Mouse (Mus musculus) stomach, embryonic 14.5 days (tissue): ENCODE measurements around the gene Cfap65. TPM values are rescaled to one million over a fixed set of nuclear protein-coding genes. Genes with fewer than 3 reads are reported as not detected.
A peak's percentile ranks its signal among the peaks of the same experiment; 100 is the strongest.

Source experiments
- ATAC-seq: fragments of 200-750 bp; cut with Nextera tagmentation; 2 replicates; pipeline ENCODE4 v1.8.0; 2017; ENCODE audit warnings: low read depth, moderate TSS enrichment; ENCODE audit not compliant: insufficient number of reproducible peaks, insufficient read depth, low FRiP score
- H3K27ac ChIP-seq: fragments of 300-500 bp; sonication (generic); 2 replicates; pipeline ENCODE4 v1.5.1; 2014; ENCODE audit warnings: mild to moderate bottlenecking, low read length, moderate library complexity, mixed read lengths
- H3K27me3 ChIP-seq: fragments of 300-500 bp; sonication (generic); 2 replicates; pipeline ENCODE4 v1.6.1; 2014; ENCODE audit warnings: low read length, control low read depth, mixed read lengths; ENCODE audit not compliant: control insufficient read depth, insufficient read depth
- H3K36me3 ChIP-seq: fragments of 300-500 bp; sonication (generic); 2 replicates; pipeline ENCODE4 v1.6.1; 2014; ENCODE audit warnings: mild to moderate bottlenecking, control low read depth, low read length, moderate library complexity, mixed read lengths; ENCODE audit not compliant: control insufficient read depth, insufficient read depth
- H3K4me1 ChIP-seq: fragments of 300-500 bp; sonication (generic); 2 replicates; pipeline ENCODE4 v1.6.1; 2014; ENCODE audit warnings: low read length, control low read depth, mixed read lengths; ENCODE audit not compliant: control insufficient read depth, insufficient read depth
- H3K4me2 ChIP-seq: fragments of 300-500 bp; sonication (generic); replicated peaks from 2 replicates; pipeline ENCODE4 v1.6.1; 2014; ENCODE audit warnings: low read depth, low read length, control low read depth
- H3K4me3 ChIP-seq: fragments of 300-500 bp; sonication (generic); 2 replicates; pipeline ENCODE4 v1.5.1; 2014; ENCODE audit warnings: low read depth, low read length, control low read depth
- H3K9ac ChIP-seq: fragments of 300-500 bp; sonication (generic); replicated peaks from 2 replicates; pipeline ENCODE4 v1.6.1; 2014; ENCODE audit warnings: low read depth, mild to moderate bottlenecking, control low read depth, low read length, moderate library complexity, mixed read lengths
- H3K9me3 ChIP-seq: fragments of 300-500 bp; sonication (generic); 2 replicates; pipeline ENCODE4 v1.6.1; 2016; ENCODE audit warnings: low read depth, low read length, control low read depth; ENCODE audit not compliant: control insufficient read depth
- WGBS: fragments of 180-500 bp; shearing (Covaris S2); extraction: QIAGEN DNeasy Blood & Tissue Kit; methylation state at CpG from one replicate; pipeline ENCODE4 v1.1.7; 2014; 5-methylcytosine and 5-hydroxymethylcytosine counted together
- polyA plus RNA-seq: library from polyadenylated mRNA; unstranded; fragments of >200 nt; fragmentation: Nextera tagmentation; extraction: Ambion mirVana; gene quantifications from 2 replicates; pipeline ENCODE4 v1.2.1, GENCODE M21; 2014

The Cfap65 gene
- polyA plus RNA-seq, 1 experiment from 2014 or later: not detected

GRCm38 (mm10) chr1:74962126-74962852, 26.9 kb upstream of the Cfap65 start:
- H3K4me1 ChIP-seq: peaks cover 9% of the 10 kb centered on the region; the same call in 1 of the 2 replicates
- WGBS: 68% methylated on average over 5 of the region's 5 CpGs
- peak; percentile 62; the same call in 1 of the 2 replicates for ATAC-seq
- no peak overlapping the region for H3K9ac ChIP-seq
- H3K4me3 ChIP-seq: no peak overlapping the region
- no peaks in the 10 kb centered on the region for H3K9me3 ChIP-seq
- H3K36me3 ChIP-seq: no peaks in the 10 kb centered on the region
- no peak overlapping the region for H3K4me2 ChIP-seq
- peak overlapping the region; percentile 59; the same call in 1 of the 2 replicates for H3K27ac ChIP-seq
- no peaks in the 10 kb centered on the region for H3K27me3 ChIP-seq

- Histone ChIP-seq H3K4me2 (no peak overlapping the region), H3K4me1 (peaks cover 9% of the 10 kb centered on the region; the same call in 1 of the 2 replicates), H3K27ac (peak overlapping the region; percentile 59; the same call in 1 of the 2 replicates), H3K36me3 (no peaks in the 10 kb centered on the region), H3K9ac (no peak overlapping the region), H3K4me3 (no peak overlapping the region), H3K27me3 (no peaks in the 10 kb centered on the region), H3K9me3 (no peaks in the 10 kb centered on the region)
- WGBS: 82% methylated on average over 7 of the region's 7 CpGs
- no peak for ATAC-seq
These were observed 26.3 kb upstream of the Cfap65 start for GRCm38 (mm10) chr1:74961722-74962121.

DNA sequence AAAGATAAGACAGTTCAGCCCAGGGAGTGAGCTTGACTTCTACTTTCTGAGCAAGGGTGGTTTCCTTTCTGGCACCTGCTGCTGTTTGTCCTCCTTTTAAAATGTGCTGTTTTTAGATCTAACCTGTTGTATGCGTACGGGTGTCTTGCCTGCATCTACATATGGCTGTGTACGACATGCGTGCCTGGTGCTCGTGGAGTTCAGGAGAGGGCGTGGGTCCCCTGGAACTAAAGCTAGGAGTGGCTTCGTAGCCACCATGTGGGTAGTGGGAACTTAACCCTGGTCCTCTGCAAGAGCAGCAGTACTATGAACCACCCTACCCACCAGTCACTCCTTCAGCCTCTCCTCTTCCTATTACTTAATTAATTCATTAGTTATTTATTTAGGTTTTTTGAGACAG, 24.7 kb upstream of the Cfap65 start:
- WGBS: 78% methylated on average over 7 of the region's 7 CpGs
- Histone ChIP-seq H3K36me3 (no peaks in the 10 kb centered on the region), H3K27me3 (peaks cover 2% of the 10 kb centered on the region; the same call in 1 of the 2 replicates), H3K4me1 (peaks cover 6% of the 10 kb centered on the region; the same call in 1 of the 2 replicates), H3K9ac (no peak overlapping the region), H3K27ac (no peak overlapping the region), H3K4me3 (no peak overlapping the region), H3K9me3 (no peaks in the 10 kb centered on the region), H3K4me2 (no peak overlapping the region)
- ATAC-seq: no peak

- Histone ChIP-seq H3K27me3 (peaks cover 63% of the 10 kb centered on the region), H3K9me3 (no peaks in the 10 kb centered on the region), H3K9ac (peak within 1 kb of the TSS; percentile 68), H3K4me2 (peak within 1 kb of the TSS; percentile 62), H3K4me1 (peaks cover 9% of the 10 kb centered on the region; the same call in 1 of the 2 replicates), H3K4me3 (peak within 1 kb of the TSS; percentile 42), H3K27ac (peak within 1 kb of the TSS; percentile 83), H3K36me3 (no peaks in the 10 kb centered on the region)
- ATAC-seq: peak; percentile 86
- WGBS: 1% methylated on average over 41 of the region's 55 CpGs
These were observed 16.3 kb upstream of the Cfap65 start, which contains the start of gene Ihh for GRCm38 (mm10) chr1:74951556-74952210. Ihh (minus strand) TSS chr1:74951672.

- ATAC-seq: peak; percentile 36; the same call in 1 of the 2 replicates
- Histone ChIP-seq H3K27me3 (peaks cover 65% of the 10 kb centered on the region), H3K4me1 (peaks cover 9% of the 10 kb centered on the region; the same call in 1 of the 2 replicates), H3K9ac (peak overlapping the region; percentile 68), H3K4me3 (peak overlapping the region; percentile 42), H3K4me2 (peak overlapping the region; percentile 62), H3K36me3 (no peaks in the 10 kb centered on the region), H3K9me3 (no peaks in the 10 kb centered on the region), H3K27ac (peak overlapping the region; percentile 83)
- WGBS: 1% methylated on average over 73 of the region's 84 CpGs
These were observed 15.4 kb upstream of the Cfap65 start for GRCm38 (mm10) chr1:74950576-74951490.

- peak overlapping the region; percentile 42 for H3K4me3 ChIP-seq
- no peak for ATAC-seq
- H3K36me3 ChIP-seq: no peaks in the 10 kb centered on the region
- H3K9me3 ChIP-seq: no peaks in the 10 kb centered on the region
- H3K4me1 ChIP-seq: peaks cover 9% of the 10 kb centered on the region; the same call in 1 of the 2 replicates
- peak overlapping the region; percentile 62; the same call in 1 of the 2 replicates for H3K4me2 ChIP-seq
- peaks cover 63% of the 10 kb centered on the region for H3K27me3 ChIP-seq
- H3K9ac ChIP-seq: peak overlapping the region; percentile 68
- H3K27ac ChIP-seq: peak overlapping the region; percentile 83
- 3% methylated on average over 16 of the region's 16 CpGs for WGBS
These were observed 14.7 kb upstream of the Cfap65 start for GRCm38 (mm10) chr1:74950066-74950465.

DNA sequence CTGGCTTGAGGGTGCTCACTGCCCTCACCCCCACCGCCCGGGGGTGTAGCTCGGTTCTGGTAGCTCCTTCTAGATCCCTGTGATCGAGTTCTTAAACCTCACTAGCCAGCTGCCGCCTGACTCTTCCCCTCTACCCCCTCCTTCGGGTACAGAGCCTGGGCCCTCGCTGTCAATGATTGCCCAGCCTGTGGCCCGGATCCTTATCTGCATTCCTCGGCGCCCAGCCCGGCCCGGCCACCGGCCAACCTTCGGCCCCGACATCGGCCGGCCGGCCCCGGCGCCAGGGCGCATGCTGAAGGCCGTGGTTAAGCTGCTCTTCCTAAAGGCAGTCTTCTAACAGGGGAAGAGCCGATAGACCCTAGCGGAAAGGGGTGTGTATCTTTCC, 14.3 kb upstream of the Cfap65 start:
- peaks cover 63% of the 10 kb centered on the region for H3K27me3 ChIP-seq
- peak overlapping the region; percentile 68 for H3K9ac ChIP-seq
- H3K4me1 ChIP-seq: peaks cover 9% of the 10 kb centered on the region; the same call in 1 of the 2 replicates
- ATAC-seq: no peak
- 1% methylated on average over 24 of the region's 24 CpGs for WGBS
- H3K9me3 ChIP-seq: no peaks in the 10 kb centered on the region
- no peaks in the 10 kb centered on the region for H3K36me3 ChIP-seq
- H3K27ac ChIP-seq: peak overlapping the region; percentile 58; the same call in 1 of the 2 replicates
- H3K4me2 ChIP-seq: 0 out of 2 replicates have a peak overlapping the region, but pooled peaks have one; percentile 12
- peak overlapping the region; percentile 42 for H3K4me3 ChIP-seq
